ENCODE assay signal across 8 mouse cellular contexts in genomic region chr14:52315283-52315780, GRCm38 (mm10). TPM values are rescaled to one million over a fixed set of nuclear protein-coding genes. Genes with fewer than 3 reads are reported as not detected.
DNase-seq lines count a peak whose midpoint lies in the region; ATAC-seq and TF ChIP-seq lines count a peak whose summit lies in the region.

No protein-coding gene starts in this region.

- no peak for TF ChIP-seq POLR2A in cerebellum, adult 2 months (IDR thresholded peaks at IDR 0.05; ENCODE audit: borderline replicate concordance, insufficient read depth, low read length)
- TF ChIP-seq POLR2A in limb, embryonic 14.5 days (IDR thresholded peaks at IDR 0.05; ENCODE audit: borderline replicate concordance, extremely low read depth, insufficient read depth, insufficient read length) = no peak

- peaks cover 26% of the 10 kb centered on the region for H3K36me3 ChIP-seq in neural tube, embryonic 11.5 days (ENCODE audit: control insufficient read depth, insufficient read depth, low read length)
- peaks cover 44% of the 10 kb centered on the region for H3K36me3 ChIP-seq in limb, embryonic 14.5 days (ENCODE audit: control insufficient read depth, insufficient read depth, low read length)
- peaks cover 3% of the 10 kb centered on the region; the same call in 1 of the 2 replicates for H3K36me3 ChIP-seq in stomach, embryonic 16.5 days (ENCODE audit: control insufficient read depth, insufficient read depth, low read length)

- H3K9ac ChIP-seq in neural tube, embryonic 11.5 days (ENCODE audit: low read length) = peak overlapping the region; percentile 95
- peak overlapping the region; percentile 92 for H3K9ac ChIP-seq in limb, embryonic 14.5 days (ENCODE audit: low read depth, low read length, severe bottlenecking)
- peak overlapping the region; percentile 95 for H3K9ac ChIP-seq in stomach, embryonic 16.5 days (ENCODE audit: low read length)

- H3K4me3 ChIP-seq in cerebellum, adult 2 months (replicated peaks; ENCODE audit: insufficient read depth, low read depth, low read length) = peak overlapping the region; percentile 93
- H3K4me3 ChIP-seq in neural tube, embryonic 11.5 days (ENCODE audit: low read depth, low read length) = peak overlapping the region; percentile 79
- peak overlapping the region; percentile 86 for H3K4me3 ChIP-seq in limb, embryonic 14.5 days (replicated peaks; ENCODE audit: low read length)
- peak overlapping the region; percentile 90 for H3K4me3 ChIP-seq in stomach, embryonic 16.5 days (replicated peaks; ENCODE audit: low read length)

- H3K4me2 ChIP-seq in neural tube, embryonic 11.5 days (ENCODE audit: low read depth) = peak overlapping the region; percentile 91
- peak overlapping the region; percentile 77 for H3K4me2 ChIP-seq in limb, embryonic 14.5 days (replicated peaks; ENCODE audit: low read depth, low read length, severe bottlenecking)
- peak overlapping the region; percentile 89 for H3K4me2 ChIP-seq in stomach, embryonic 16.5 days (ENCODE audit: low read depth, low read length)

- DNase-seq in cerebellum, adult 2 months = no peak
- DNase-seq in cerebellum, postnatal 14 days = no peak
- DNase-seq in neural tube, embryonic 11.5 days (ENCODE audit: low spot score) = no peak
- DNase-seq in neural tube, embryonic 10.5 days (ENCODE audit: extremely low spot score, low spot score) = no peak
- no peak for DNase-seq in limb, embryonic 14.5 days (ENCODE audit: low spot score)
- no peak for DNase-seq in spleen, postnatal 36 days (ENCODE audit: low spot score in 2 of 2)

- no peak for ATAC-seq in neural tube, embryonic 11.5 days (ENCODE audit: insufficient read depth, low FRiP score, low TSS enrichment)
- 0 out of 2 replicates have a peak, but pooled peaks have one; percentile 3 for ATAC-seq in limb, embryonic 14.5 days (ENCODE audit: low FRiP score, low read depth)
- no peak for ATAC-seq in stomach, embryonic 16.5 days (ENCODE audit: insufficient read depth, low FRiP score)
- no peak for ATAC-seq in megakaryocyte progenitor cell, adult 5-6 weeks (replicated peaks; ENCODE audit: poor library complexity)

- H3K27ac ChIP-seq in cerebellum, adult 2 months (ENCODE audit: insufficient read depth, low read length) = peak overlapping the region; percentile 82
- peak overlapping the region; percentile 85 for H3K27ac ChIP-seq in neural tube, embryonic 11.5 days (ENCODE audit: low read depth, low read length)
- H3K27ac ChIP-seq in limb, embryonic 14.5 days (replicated peaks; ENCODE audit: low read depth, low read length) = peak overlapping the region; percentile 88
- H3K27ac ChIP-seq in stomach, embryonic 16.5 days (ENCODE audit: low read length) = peak overlapping the region; percentile 87

- no peaks in the 10 kb centered on the region for H3K27me3 ChIP-seq in cerebellum, adult 2 months (ENCODE audit: control insufficient read depth, insufficient read depth, low read length)
- no peaks in the 10 kb centered on the region for H3K27me3 ChIP-seq in neural tube, embryonic 11.5 days (ENCODE audit: control insufficient read depth, insufficient read depth, low read length)
- H3K27me3 ChIP-seq in limb, embryonic 14.5 days (ENCODE audit: control insufficient read depth, insufficient read depth, low read length) = no peaks in the 10 kb centered on the region
- no peaks in the 10 kb centered on the region for H3K27me3 ChIP-seq in stomach, embryonic 16.5 days (ENCODE audit: control insufficient read depth, insufficient read depth, low read length)

- H3K9me3 ChIP-seq in neural tube, embryonic 11.5 days (ENCODE audit: control insufficient read depth, low read length) = no peaks in the 10 kb centered on the region
- H3K9me3 ChIP-seq in limb, embryonic 14.5 days (ENCODE audit: control insufficient read depth, low read length) = no peaks in the 10 kb centered on the region
- H3K9me3 ChIP-seq in stomach, embryonic 16.5 days (replicated peaks; ENCODE audit: control insufficient read depth, low read length) = no peaks in the 10 kb centered on the region

- WGBS in cerebellum, adult 2 months = 5% methylated on average over 17 of the region's 17 CpGs
- WGBS in neural tube, embryonic 11.5 days = 6% methylated on average over 17 of the region's 17 CpGs
- 6% methylated on average over 17 of the region's 17 CpGs for WGBS in limb, embryonic 14.5 days
- WGBS in stomach, embryonic 16.5 days = 3% methylated on average over 17 of the region's 17 CpGs

- peaks cover 20% of the 10 kb centered on the region for H3K4me1 ChIP-seq in cerebellum, adult 2 months (ENCODE audit: control insufficient read depth, insufficient read depth, low read length)
- H3K4me1 ChIP-seq in neural tube, embryonic 11.5 days (ENCODE audit: control insufficient read depth, insufficient read depth, low read length) = peaks cover 39% of the 10 kb centered on the region
- peaks cover 13% of the 10 kb centered on the region for H3K4me1 ChIP-seq in limb, embryonic 14.5 days (ENCODE audit: control insufficient read depth, insufficient read depth, low read length)
- peaks cover 11% of the 10 kb centered on the region for H3K4me1 ChIP-seq in stomach, embryonic 16.5 days (ENCODE audit: control insufficient read depth, insufficient read depth, low read length)

- no peak for TF ChIP-seq CTCF in cerebellum, adult 2 months (IDR thresholded peaks at IDR 0.05; ENCODE audit: borderline replicate concordance, insufficient read depth, low read depth, low read length)

RNA-seq across cellular contexts. Expression of gene Mettl3, which starts 10.4 kb away (rescaled TPM):
- 36.4 and 40.6 TPM in 2 replicates for polyA plus RNA-seq in cerebellum, adult 2 months (2012; rRNA removed)
- 47.1 and 54.6 TPM in 2 replicates for polyA plus RNA-seq in neural tube, embryonic 11.5 days (2014; fragmentation: Nextera tagmentation; extraction: Ambion mirVana)
- polyA plus RNA-seq in limb, embryonic 14.5 days (2012; rRNA removed) = 41.9 and 43.1 TPM in 2 replicates
- 36.7 and 40.8 TPM in 2 replicates for polyA plus RNA-seq in limb, embryonic 14.5 days (2014; fragmentation: Nextera tagmentation; extraction: Ambion mirVana)
- polyA plus RNA-seq in stomach, embryonic 16.5 days (2015; fragmentation: Nextera tagmentation; extraction: Ambion mirVana) = 38.8 and 41.8 TPM in 2 replicates
- total RNA-seq in megakaryocyte progenitor cell, adult 5-6 weeks (2015) = 49.6 and 50.3 TPM in 2 replicates
- total RNA-seq in megakaryocyte progenitor cell, adult 5-6 weeks (2017) = 40.3 and 40.8 TPM in 2 replicates

RNA-seq across cellular contexts. Expression of gene Sall2, which starts 13.2 kb away (rescaled TPM):
- 60.0 TPM in 2 replicates for polyA plus RNA-seq in cerebellum, adult 2 months (2012; rRNA removed)
- polyA plus RNA-seq in neural tube, embryonic 11.5 days (2014; fragmentation: Nextera tagmentation; extraction: Ambion mirVana) = 51.9 and 54.5 TPM in 2 replicates
- polyA plus RNA-seq in limb, embryonic 14.5 days (2012; rRNA removed) = 26.4 and 31.9 TPM in 2 replicates
- 18.9 and 21.5 TPM in 2 replicates for polyA plus RNA-seq in limb, embryonic 14.5 days (2014; fragmentation: Nextera tagmentation; extraction: Ambion mirVana)
- 8.8 and 9.3 TPM in 2 replicates for polyA plus RNA-seq in stomach, embryonic 16.5 days (2015; fragmentation: Nextera tagmentation; extraction: Ambion mirVana)
- 0.07 and 0.62 TPM in 2 replicates for total RNA-seq in megakaryocyte progenitor cell, adult 5-6 weeks (2015)
- 0.42 and 0.88 TPM in 2 replicates for total RNA-seq in megakaryocyte progenitor cell, adult 5-6 weeks (2017)

RNA-seq across cellular contexts. Expression of gene Rab2b, which starts 36.0 kb away (rescaled TPM):
- polyA plus RNA-seq in cerebellum, adult 2 months (2012; rRNA removed) = 37.0 and 37.7 TPM in 2 replicates
- polyA plus RNA-seq in neural tube, embryonic 11.5 days (2014; fragmentation: Nextera tagmentation; extraction: Ambion mirVana) = 38.2 and 40.9 TPM in 2 replicates
- polyA plus RNA-seq in limb, embryonic 14.5 days (2012; rRNA removed) = 29.5 and 35.3 TPM in 2 replicates
- polyA plus RNA-seq in limb, embryonic 14.5 days (2014; fragmentation: Nextera tagmentation; extraction: Ambion mirVana) = 21.4 and 24.7 TPM in 2 replicates
- polyA plus RNA-seq in stomach, embryonic 16.5 days (2015; fragmentation: Nextera tagmentation; extraction: Ambion mirVana) = 15.8 and 19.6 TPM in 2 replicates
- total RNA-seq in megakaryocyte progenitor cell, adult 5-6 weeks (2015) = 6.5 and 8.1 TPM in 2 replicates
- total RNA-seq in megakaryocyte progenitor cell, adult 5-6 weeks (2017) = 3.7 and 5.0 TPM in 2 replicates

RNA-seq across cellular contexts. Expression of gene Tox4, which starts 36.4 kb away (rescaled TPM):
- polyA plus RNA-seq in cerebellum, adult 2 months (2012; rRNA removed) = 40.2 and 45.2 TPM in 2 replicates
- polyA plus RNA-seq in neural tube, embryonic 11.5 days (2014; fragmentation: Nextera tagmentation; extraction: Ambion mirVana) = 52.0 and 54.9 TPM in 2 replicates
- polyA plus RNA-seq in limb, embryonic 14.5 days (2012; rRNA removed) = 36.5 and 50.0 TPM in 2 replicates
- polyA plus RNA-seq in limb, embryonic 14.5 days (2014; fragmentation: Nextera tagmentation; extraction: Ambion mirVana) = 39.7 and 40.0 TPM in 2 replicates
- polyA plus RNA-seq in stomach, embryonic 16.5 days (2015; fragmentation: Nextera tagmentation; extraction: Ambion mirVana) = 36.2 and 39.7 TPM in 2 replicates
- total RNA-seq in megakaryocyte progenitor cell, adult 5-6 weeks (2015) = 34.0 and 35.8 TPM in 2 replicates
- 41.2 and 43.0 TPM in 2 replicates for total RNA-seq in megakaryocyte progenitor cell, adult 5-6 weeks (2017)

RNA-seq across cellular contexts. Expression of gene Olfr1513, which starts 40.9 kb away (rescaled TPM):
- not detected in 2 replicates for polyA plus RNA-seq in cerebellum, adult 2 months (2012; rRNA removed)
- polyA plus RNA-seq in neural tube, embryonic 11.5 days (2014; fragmentation: Nextera tagmentation; extraction: Ambion mirVana) = 0.48 TPM in 1 of 2 replicates, not detected in the other
- polyA plus RNA-seq in limb, embryonic 14.5 days (2012; rRNA removed) = not detected in 2 replicates
- polyA plus RNA-seq in limb, embryonic 14.5 days (2014; fragmentation: Nextera tagmentation; extraction: Ambion mirVana) = not detected in 2 replicates
- not detected in 2 replicates for polyA plus RNA-seq in stomach, embryonic 16.5 days (2015; fragmentation: Nextera tagmentation; extraction: Ambion mirVana)
- not detected in 2 replicates for total RNA-seq in megakaryocyte progenitor cell, adult 5-6 weeks (2015)
- total RNA-seq in megakaryocyte progenitor cell, adult 5-6 weeks (2017) = not detected in 2 replicates
